Mouse (Mus musculus): ENCODE results near the gene Tpst2. TPM values are rescaled to one million over a fixed set of nuclear protein-coding genes. Genes with fewer than 3 reads are reported as not detected.
A peak's percentile ranks its signal among the peaks of the same experiment; 100 is the strongest.

The Tpst2 gene
- total RNA-seq, 2 experiments from 2014 or later: 34.4 to 34.6 TPM

- no peak for DNase-seq (ENCODE audit: extremely low spot score in 1 of 2, low spot score in 2 of 2)
- intact Hi-C loops (cut with DNase I): no loop called here
Observed at GRCm38 (mm10) chr5:112249106-112249505, 27.4 kb upstream of the Tpst2 start.

GRCm38 (mm10) chr5:112252400-112252799, 24.1 kb upstream of the Tpst2 start, which contains the start of gene Cryba4:
Gene Cryba4, minus strand, starts transcription at chr5:112252518.
- intact Hi-C loops (cut with DNase I): no loop called here
- DNase-seq (ENCODE audit: extremely low spot score in 1 of 2, low spot score in 2 of 2): no peak

- intact Hi-C loops (cut with DNase I): no loop called here
- DNase-seq (ENCODE audit: extremely low spot score in 1 of 2, low spot score in 2 of 2): no peak
Observed at GRCm38 (mm10) chr5:112253169-112253568, 23.3 kb upstream of the Tpst2 start.

GRCm38 (mm10) chr5:112254282-112254806, 22.1 kb upstream of the Tpst2 start:
- intact Hi-C loops (cut with DNase I): no loop called here
- peak; percentile 63 to 82 for DNase-seq (ENCODE audit: extremely low spot score in 1 of 2, low spot score in 2 of 2)

- DNase-seq (ENCODE audit: extremely low spot score in 1 of 2, low spot score in 2 of 2): peak; percentile 64 to 67
- intact Hi-C loops (cut with DNase I): no loop called here
Observed at GRCm38 (mm10) chr5:112255426-112255825, 21.1 kb upstream of the Tpst2 start, which contains the start of gene Crybb1. Gene Crybb1, plus strand, starts transcription at chr5:112255815.

GRCm38 (mm10) chr5:112256457-112256856, 20.0 kb upstream of the Tpst2 start:
- intact Hi-C loops (cut with DNase I): no loop called here
- DNase-seq (ENCODE audit: extremely low spot score in 1 of 2, low spot score in 2 of 2): no peak

GRCm38 (mm10) chr5:112257896-112258295, 18.6 kb upstream of the Tpst2 start:
- no peak for DNase-seq (ENCODE audit: extremely low spot score in 1 of 2, low spot score in 2 of 2)
- intact Hi-C loops (cut with DNase I): no loop called here

- DNase-seq (ENCODE audit: extremely low spot score in 1 of 2, low spot score in 2 of 2): no peak
- intact Hi-C loops (cut with DNase I): no loop called here
Observed at GRCm38 (mm10) chr5:112259862-112260650, 16.4 kb upstream of the Tpst2 start.

- intact Hi-C loops (cut with DNase I): no loop called here
- no peak for DNase-seq (ENCODE audit: extremely low spot score in 1 of 2, low spot score in 2 of 2)
Observed at GRCm38 (mm10) chr5:112260818-112261217, 15.7 kb upstream of the Tpst2 start.

- intact Hi-C loops (cut with DNase I): no loop called here
- no peak for DNase-seq (ENCODE audit: extremely low spot score in 1 of 2, low spot score in 2 of 2)
Observed at GRCm38 (mm10) chr5:112264099-112264498, 12.4 kb upstream of the Tpst2 start.

- no peak for DNase-seq (ENCODE audit: extremely low spot score in 1 of 2, low spot score in 2 of 2)
- intact Hi-C loops (cut with DNase I): no loop called here
Observed at GRCm38 (mm10) chr5:112265110-112265509, 11.4 kb upstream of the Tpst2 start.

- intact Hi-C loops (cut with DNase I): no loop called here
- DNase-seq (ENCODE audit: extremely low spot score in 1 of 2, low spot score in 2 of 2): no peak
Observed at GRCm38 (mm10) chr5:112265515-112265914, 11.0 kb upstream of the Tpst2 start.

GRCm38 (mm10) chr5:112266011-112266777, 10.3 kb upstream of the Tpst2 start:
- no peak for DNase-seq (ENCODE audit: extremely low spot score in 1 of 2, low spot score in 2 of 2)
- intact Hi-C loops (cut with DNase I): no loop called here

- intact Hi-C loops (cut with DNase I): no loop called here
- DNase-seq (ENCODE audit: extremely low spot score in 1 of 2, low spot score in 2 of 2): peak; percentile 58 to 65
Observed at GRCm38 (mm10) chr5:112270764-112271541, 5.5 kb upstream of the Tpst2 start.

- intact Hi-C loops (cut with DNase I): no loop called here
- DNase-seq (ENCODE audit: extremely low spot score in 1 of 2, low spot score in 2 of 2): no peak
Observed at GRCm38 (mm10) chr5:112272934-112273333, 3.6 kb upstream of the Tpst2 start.

GRCm38 (mm10) chr5:112273746-112274463, 2.6 kb upstream of the Tpst2 start:
- intact Hi-C loops (cut with DNase I): no loop called here
- DNase-seq (ENCODE audit: extremely low spot score in 1 of 2, low spot score in 2 of 2): no peak

- intact Hi-C loops (cut with DNase I): loop anchor here (5.0 kb wide), 1 partner anchor 47 kb away; no protein-coding TSS in a partner anchor
- no peak for DNase-seq (ENCODE audit: extremely low spot score in 1 of 2, low spot score in 2 of 2)
Observed at GRCm38 (mm10) chr5:112275021-112275804, 1.3 kb upstream of the Tpst2 start.
